Mouse (Mus musculus): Measurements from ENCODE around the gene Cnn2.

The Cnn2 gene

GRCm38 (mm10) chr10:79970415-79971182 lies 17.8 kb upstream of the Cnn2 start, which contains the start of gene Grin3b:
TSS of gene Grin3b (plus strand) at chr10:79970715.
- no peak for DNase-seq (ENCODE audit: low spot score)

DNA sequence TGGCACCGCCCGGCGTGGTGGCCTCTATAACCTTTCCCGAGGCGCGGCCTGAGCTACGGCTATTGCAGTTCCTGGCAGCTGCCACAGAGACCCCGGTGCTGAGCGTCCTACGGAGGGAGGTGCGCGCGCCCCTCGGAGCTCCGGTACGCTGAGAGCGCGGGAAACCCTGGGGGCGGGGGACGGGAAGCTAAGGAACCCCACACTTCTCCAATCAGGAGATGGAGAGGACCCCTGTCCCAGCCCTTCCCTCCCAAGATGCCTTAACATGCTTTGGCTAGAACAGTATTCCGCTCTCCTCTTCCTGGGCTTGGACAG lies 17.2 kb upstream of the Cnn2 start:
- no peak for DNase-seq (ENCODE audit: low spot score)

- no peak for DNase-seq (ENCODE audit: low spot score)
Observed at GRCm38 (mm10) chr10:79972831-79973230, 15.6 kb upstream of the Cnn2 start.

DNA sequence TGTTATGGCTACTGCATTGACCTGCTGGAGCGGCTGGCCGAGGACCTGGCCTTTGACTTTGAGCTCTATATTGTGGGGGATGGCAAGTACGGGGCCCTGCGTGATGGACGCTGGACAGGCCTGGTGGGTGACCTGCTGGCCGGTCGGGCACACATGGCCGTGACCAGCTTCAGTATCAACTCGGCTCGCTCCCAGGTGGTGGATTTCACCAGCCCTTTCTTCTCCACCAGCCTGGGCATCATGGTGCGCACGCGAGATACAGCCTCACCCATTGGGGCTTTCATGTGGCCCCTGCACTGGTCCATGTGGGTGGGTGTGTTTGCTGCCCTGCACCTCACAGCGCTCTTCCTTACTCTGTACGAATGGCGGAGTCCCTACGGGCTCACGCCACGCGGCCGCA lies 14.3 kb upstream of the Cnn2 start:
- DNase-seq (ENCODE audit: low spot score): no peak

DNA sequence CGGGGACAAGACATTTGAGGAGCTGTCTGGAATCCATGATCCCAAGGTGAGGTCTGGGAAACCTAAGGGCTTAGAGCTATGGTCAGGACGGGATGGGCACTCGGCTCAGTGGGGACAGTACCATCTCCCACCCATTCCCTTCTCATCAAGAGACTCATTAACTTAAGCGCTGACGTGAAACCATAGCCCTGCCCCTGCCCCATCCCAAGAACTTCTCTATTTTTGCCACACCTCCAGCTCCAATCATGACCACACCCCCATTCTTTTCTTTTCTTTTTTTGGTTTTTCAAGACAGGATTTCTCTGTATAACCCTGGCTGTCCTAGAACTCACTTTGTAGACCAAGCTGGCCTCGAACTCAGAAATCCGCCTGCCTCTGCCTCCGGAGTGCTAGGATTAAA lies 13.7 kb upstream of the Cnn2 start:
- no peak for DNase-seq (ENCODE audit: low spot score)

DNA sequence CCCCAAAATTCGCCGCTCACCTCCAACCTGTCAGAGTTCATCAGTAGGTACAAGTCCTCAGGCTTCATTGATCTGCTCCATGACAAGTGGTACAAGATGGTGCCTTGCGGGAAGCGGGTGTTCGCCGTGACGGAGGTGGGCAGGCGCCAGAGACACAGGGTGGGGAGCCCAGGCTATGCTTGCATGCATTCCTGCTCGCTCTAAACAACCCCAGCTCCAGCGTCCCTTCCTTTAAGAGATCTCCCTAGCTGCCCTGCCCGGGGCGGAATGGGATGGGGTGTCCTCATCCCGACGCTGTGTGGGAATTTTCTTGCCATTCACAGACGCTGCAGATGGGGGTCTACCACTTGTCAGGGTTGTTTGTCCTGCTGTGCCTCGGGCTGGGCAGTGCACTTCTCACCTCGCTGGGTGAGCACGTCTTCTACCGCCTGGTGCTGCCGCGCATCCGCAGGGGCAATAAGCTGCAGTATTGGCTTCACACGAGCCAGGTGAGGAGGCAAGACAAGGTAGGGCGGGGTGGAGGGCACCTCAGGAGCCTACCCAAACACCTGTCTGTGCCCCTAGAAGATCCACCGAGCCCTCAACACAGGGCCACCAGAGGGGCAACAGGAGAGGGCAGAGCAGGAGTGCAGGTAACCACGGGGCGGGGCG lies 12.2 kb upstream of the Cnn2 start:
- no peak for DNase-seq (ENCODE audit: low spot score)

GRCm38 (mm10) chr10:79976722-79977107 lies 11.7 kb upstream of the Cnn2 start:
- DNase-seq (ENCODE audit: low spot score): no peak

- no peak for DNase-seq (ENCODE audit: low spot score)
Observed at GRCm38 (mm10) chr10:79977324-79977723, 11.1 kb upstream of the Cnn2 start.

GRCm38 (mm10) chr10:79978061-79978460 lies 10.3 kb upstream of the Cnn2 start:
- DNase-seq (ENCODE audit: low spot score): no peak

DNA sequence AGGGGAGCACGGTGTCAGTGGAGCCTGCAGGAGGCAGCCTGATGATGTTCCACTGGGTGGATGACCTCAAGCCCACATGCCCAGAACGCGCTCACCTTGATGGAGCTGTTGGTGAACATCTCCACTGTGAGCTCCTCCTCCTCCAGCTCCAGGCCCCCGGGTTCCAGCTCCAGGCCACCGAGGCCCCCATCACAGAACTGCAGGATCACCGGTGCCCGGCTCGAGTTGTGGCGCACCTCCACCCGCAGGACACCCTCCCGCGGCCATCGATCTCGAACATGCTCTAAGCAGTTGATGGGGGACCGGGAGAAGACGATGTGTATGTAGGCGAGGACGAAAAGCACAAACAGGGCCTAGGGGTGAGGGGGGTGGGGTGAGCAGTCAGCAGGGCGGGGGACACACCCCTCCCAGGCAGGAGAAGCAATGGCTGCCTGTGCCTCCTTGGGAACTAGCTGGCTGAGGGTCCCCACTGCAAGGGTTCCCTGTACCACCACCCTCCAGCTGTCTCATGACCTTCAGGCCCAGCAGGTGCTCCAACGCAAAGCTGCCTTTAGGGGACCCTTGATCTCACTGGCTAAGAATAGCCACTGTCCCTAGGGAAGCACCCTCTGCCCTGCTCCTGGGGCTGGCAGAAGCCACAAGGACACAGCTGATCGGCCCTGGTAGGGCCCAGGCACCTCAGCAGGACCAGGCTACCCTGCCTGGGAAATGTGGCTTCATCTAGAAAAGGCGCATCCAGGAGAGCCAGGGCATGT lies 8.8 kb upstream of the Cnn2 start:
- DNase-seq (ENCODE audit: low spot score): no peak

DNA sequence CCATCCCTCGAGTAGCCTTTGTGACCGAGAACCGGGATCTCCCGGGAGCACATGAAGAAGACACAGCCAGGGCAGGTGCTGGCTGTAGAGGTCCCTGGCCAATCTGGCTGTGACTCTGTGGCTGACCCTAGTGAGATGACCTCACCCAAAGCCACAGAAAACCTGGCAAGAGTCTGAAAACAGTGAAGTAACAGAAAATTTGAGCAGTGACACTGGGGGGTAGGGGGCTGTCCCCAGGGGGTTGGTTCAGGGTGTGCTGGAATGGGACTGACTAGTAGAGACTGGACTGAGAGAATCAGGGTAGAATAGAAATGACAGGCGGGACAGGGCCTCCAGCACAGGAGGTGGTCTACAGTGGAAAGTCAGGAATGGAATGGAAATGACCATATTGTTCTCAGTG lies 5.2 kb upstream of the Cnn2 start:
- no peak for DNase-seq (ENCODE audit: low spot score)

DNA sequence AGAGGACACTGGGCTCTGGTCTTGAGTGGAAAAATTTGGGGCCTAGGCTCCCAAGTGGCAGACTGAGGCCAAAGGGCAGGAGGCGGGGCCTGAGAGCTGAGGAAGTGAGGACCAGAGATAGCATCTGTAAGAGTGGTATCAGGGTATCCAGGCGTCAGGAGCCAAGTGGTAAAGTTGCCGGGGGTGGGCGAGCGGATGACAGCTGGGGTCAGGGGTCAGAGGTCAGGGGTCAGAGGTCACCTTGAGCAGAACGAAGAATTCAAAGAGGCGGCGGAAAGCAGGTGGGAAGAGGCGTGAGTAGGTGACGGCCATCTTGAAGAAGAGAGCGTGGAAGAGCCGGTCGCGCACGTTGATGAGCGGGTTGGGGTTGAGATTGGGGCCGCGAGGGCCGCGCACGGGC lies 4.7 kb upstream of the Cnn2 start:
- peak; percentile 60 for DNase-seq (ENCODE audit: low spot score)

- peak; percentile 88 for DNase-seq (ENCODE audit: low spot score)
Observed at GRCm38 (mm10) chr10:79984195-79984816, 4.1 kb upstream of the Cnn2 start, which contains the start of gene Tmem259. TSS of gene Tmem259 (minus strand) at chr10:79984330.

GRCm38 (mm10) chr10:79984871-79985270 lies 3.5 kb upstream of the Cnn2 start:
- DNase-seq (ENCODE audit: low spot score): peak; percentile 89

DNA sequence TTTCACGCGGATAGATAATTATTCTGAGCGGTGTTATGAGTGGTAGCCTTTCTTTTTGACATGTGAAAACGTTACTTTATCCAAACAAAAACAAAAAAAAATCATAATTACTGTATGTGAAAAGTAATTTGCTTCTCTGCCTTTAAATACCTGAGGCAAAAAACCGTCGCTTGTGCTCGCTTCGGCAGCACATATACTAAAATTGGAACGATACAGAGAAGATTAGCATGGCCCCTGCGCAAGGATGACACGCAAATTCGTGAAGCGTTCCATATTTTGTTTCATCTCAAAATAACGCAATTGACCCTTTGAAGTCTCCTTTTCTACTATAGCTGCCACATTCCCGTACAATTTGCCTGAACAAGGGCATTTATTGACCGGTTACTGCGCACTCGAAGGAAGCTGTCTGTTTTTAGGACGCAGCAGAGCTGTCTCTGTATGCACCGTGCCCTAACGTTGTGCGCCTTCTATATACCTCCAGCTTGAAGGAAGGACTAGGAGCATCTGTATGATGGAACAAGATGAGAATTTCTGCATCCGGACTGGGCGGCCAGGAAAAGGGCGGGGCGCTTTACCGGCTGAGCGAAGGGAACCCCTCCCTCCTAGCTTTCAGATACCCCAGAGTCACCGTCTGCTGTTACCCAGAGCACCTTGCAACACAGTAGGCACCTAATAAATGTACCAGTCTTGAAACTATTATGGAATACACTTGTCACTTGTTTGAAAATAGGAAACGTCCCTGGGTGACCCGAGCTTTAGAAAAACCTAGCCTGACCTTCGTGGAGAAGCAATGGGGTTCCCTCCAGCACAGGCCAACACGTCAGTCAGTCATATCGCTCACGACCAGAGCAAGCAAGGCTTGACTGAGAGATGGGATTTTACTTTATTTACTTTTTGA lies 2.8 kb upstream of the Cnn2 start:
- DNase-seq (ENCODE audit: low spot score): no peak

- no peak for DNase-seq (ENCODE audit: low spot score)
Observed at GRCm38 (mm10) chr10:79986232-79986878, 2.0 kb upstream of the Cnn2 start.

DNA sequence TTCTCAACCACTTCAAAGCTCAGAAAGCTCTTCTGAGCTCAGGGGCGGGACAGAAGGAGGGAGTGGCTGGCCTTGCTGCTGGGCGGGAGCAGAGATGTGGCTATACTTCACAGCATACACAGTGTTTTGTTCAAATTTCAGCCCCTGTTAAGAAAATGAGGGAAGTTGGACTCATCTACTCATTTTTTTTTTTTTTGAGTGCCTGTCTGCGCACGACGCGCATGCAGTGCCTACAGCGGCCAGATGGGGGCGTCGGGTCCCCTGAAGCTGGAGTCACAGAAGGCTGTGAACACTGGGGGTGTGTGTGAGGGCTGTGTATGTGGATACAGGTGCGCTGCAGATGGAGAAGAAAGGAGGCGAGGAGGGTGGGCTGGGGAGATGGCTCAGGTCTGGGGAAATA lies 1.4 kb upstream of the Cnn2 start:
- peak; percentile 80 for DNase-seq (ENCODE audit: low spot score)

GRCm38 (mm10) chr10:79987771-79988505 lies 446 bp upstream of the Cnn2 start:
- DNase-seq (ENCODE audit: low spot score): no peak

DNA sequence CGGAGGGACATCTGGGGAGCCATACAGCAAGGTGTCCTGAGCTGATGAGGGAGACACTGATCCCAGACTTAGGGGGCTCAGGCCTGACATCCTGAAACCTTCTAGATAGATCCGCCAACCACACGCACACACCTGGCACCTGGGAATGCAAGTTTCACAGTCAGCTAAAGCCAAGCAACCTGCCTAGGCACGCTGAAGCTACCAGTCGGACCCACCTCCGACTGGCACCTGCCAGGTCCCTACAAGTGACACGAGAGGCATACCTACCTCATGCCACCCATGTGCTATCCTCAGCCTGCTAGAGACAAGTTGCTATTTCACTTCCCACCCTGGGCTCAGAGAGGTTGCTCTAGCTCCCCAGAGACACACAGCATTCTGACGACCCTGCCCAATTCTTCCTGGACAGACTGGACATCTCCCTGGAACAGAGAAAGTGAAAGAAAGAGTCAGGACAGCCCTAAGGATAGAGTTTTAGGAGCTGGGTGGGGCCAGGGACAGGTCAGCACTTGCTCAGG lies 945 bp downstream of the Cnn2 start:
- no peak for DNase-seq (ENCODE audit: low spot score)

DNA sequence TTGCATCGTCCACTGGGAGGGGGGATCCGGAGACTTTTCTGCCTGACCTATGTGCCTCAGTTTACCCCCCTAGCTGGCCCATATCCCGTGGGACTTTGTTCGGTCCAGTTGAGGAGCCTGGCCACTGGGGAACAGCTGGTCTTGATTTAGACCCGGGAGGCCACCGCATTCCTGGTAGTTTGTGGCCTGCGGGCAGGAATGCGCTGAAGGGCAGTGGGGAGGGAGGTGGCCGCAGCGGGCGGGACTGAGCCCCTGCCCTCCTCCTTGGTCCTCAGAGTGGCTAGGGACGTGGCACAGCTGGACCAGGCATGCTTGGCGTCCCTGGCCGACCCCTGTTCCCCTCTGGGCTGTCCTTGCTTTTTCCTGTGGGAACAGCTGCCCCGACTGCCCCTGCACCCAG lies 1.5 kb downstream of the Cnn2 start:
- DNase-seq (ENCODE audit: low spot score): no peak
